Mouse (Mus musculus): ENCODE data around the gene Peli2.

DNA sequence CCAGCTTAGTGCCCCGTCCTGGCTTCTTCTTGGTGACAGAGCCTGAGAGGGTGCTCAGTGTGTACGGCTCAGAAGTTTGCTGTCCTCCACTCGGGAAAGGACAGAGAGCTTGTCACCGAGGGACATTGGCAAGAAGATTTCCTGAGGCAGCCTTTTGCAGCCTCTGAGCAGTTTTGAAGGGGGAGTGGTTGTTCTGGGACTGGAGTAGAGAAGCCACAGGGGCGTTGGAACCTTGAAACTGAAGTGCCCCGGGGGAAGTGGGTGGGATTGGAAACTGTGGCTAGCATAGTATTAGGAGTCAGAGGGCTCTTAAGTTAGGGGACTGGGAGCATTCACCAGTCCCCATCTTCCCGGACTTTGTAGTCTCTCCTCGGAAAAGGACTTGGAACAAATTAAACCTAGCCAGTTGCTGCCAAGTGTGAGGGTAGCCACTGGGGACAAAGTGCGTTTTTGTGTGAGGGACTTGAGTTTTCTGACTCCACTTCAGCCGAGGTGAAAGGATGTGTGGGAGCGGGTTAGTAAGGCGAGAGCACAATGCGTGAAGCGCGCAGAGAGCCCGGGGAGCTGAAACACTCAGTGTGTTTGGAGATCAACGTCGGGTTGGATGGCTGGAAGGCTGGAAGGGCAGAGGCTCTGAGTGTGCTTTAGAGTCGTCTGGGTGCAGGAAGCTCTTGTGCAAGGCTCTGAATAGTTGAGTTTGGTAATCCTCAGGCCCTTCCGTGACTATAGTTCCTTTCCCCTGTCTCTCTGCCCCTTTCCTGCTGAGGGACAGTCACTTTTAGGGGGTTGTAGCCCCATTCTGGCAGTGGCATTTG, 10.3 kb downstream of the Peli2 start:
- TF ChIP-seq CTCF (IDR thresholded peaks at IDR 0.05; ENCODE audit: control insufficient read depth, insufficient read depth, insufficient replicate concordance, low read depth, low read length) (no peak), POLR2A (IDR thresholded peaks at IDR 0.05; ENCODE audit: control insufficient read depth, low read depth, low read length) (no peak)

Measured in testis, adult 2 months (tissue).